In genomic region chr14:119665741-119666141, GRCm38 (mm10) we compare ENCODE assay signal across 9 mouse cellular contexts.
A peak's percentile ranks its signal among the peaks of the same experiment; 100 is the strongest.
DNase-seq lines count a peak whose midpoint lies in the region; TF ChIP-seq lines count a peak whose summit lies in the region.
"Had no signal": no experiment of that assay in that cellular context is flagged by ENCODE, and none has a peak within 500 bp of the region (broad histone marks: within the 10 kb centered on the region; RNA-seq: fewer than 3 reads in every experiment).

No protein-coding gene starts in this region.

- intact Hi-C loops in left cerebral cortex, adult 2 months (cut with DNase I), result no loop called here

- no peak; the same call in 1 of the 2 replicates for TF ChIP-seq CTCF in left cerebral cortex, adult 2 months (IDR thresholded peaks at IDR 0.05)

- peak overlapping the region; percentile 61 for H3K27ac ChIP-seq in left cerebral cortex, adult 2 months
- H3K27ac ChIP-seq: stomach, embryonic 15.5 days had no signal

- H3K4me3 ChIP-seq in left cerebral cortex, adult 2 months, result no peak overlapping the region
- H3K4me3 ChIP-seq: stomach, embryonic 15.5 days had no signal

- peak; percentile 52 for DNase-seq in ovary, adult 18-20 months (ENCODE audit: low spot score)
- DNase-seq in ovary, postnatal 10 days (ENCODE audit: low spot score), result no peak
- DNase-seq in frontal cortex, adult 2 months (ENCODE audit: extremely low spot score in 1 of 2, low spot score in 1 of 2), result peak; percentile 49 to 79
- DNase-seq in left cerebral cortex, adult 2 months (ENCODE audit: extremely low spot score in 1 of 2, low spot score in 2 of 2), result peak; percentile 54 to 67
- peak; percentile 58 for DNase-seq in right cerebral cortex, postnatal 4 days
- DNase-seq in gastrocnemius, adult 18-20 months (ENCODE audit: low spot score), result no peak
- no peak for DNase-seq in gastrocnemius, postnatal 25 days
- DNase-seq in urinary bladder, postnatal 4 days (ENCODE audit: low spot score in 2 of 2), result no peak

Comparison
In these comparisons a context has a peak if more than half of its experiments do, and no peak if none do; other contexts are left out.
1. DNase-seq: peak in ovary, adult 18-20 months (single experiment), frontal cortex, adult 2 months (2 of 2), left cerebral cortex, adult 2 months (2 of 2) and right cerebral cortex, postnatal 4 days (single experiment); none in ovary, postnatal 10 days (single experiment), gastrocnemius, adult 18-20 months (single experiment), gastrocnemius, postnatal 25 days (single experiment) and urinary bladder, postnatal 4 days (0 of 2).